Mouse (Mus musculus) liver, embryonic 16.5 days (tissue): ENCODE measurements around the gene Alg9. TPM values are rescaled to one million over a fixed set of nuclear protein-coding genes. Genes with fewer than 3 reads are reported as not detected.
A peak's percentile ranks its signal among the peaks of the same experiment; 100 is the strongest.

ENCODE experiments used
- ATAC-seq: fragments of 200-750 bp; cut with Nextera tagmentation; 2 replicates; pipeline ENCODE4 v1.8.0; 2017; ENCODE audit warnings: low read depth, mild to moderate bottlenecking, moderate number of reproducible peaks, moderate library complexity
- H3K27ac ChIP-seq: fragments of 300-500 bp; sonication (generic); 2 replicates; pipeline ENCODE4 v1.5.1; 2014; ENCODE audit warnings: mild to moderate bottlenecking, low read length
- H3K27me3 ChIP-seq: fragments of 300-500 bp; sonication (generic); 2 replicates; pipeline ENCODE4 v1.6.1; 2014; ENCODE audit warnings: low read depth, low read length, mixed read lengths; ENCODE audit not compliant: control insufficient read depth, insufficient read depth
- H3K36me3 ChIP-seq: fragments of 300-500 bp; sonication (generic); 2 replicates; pipeline ENCODE4 v1.6.1; 2014; ENCODE audit warnings: mild to moderate bottlenecking; ENCODE audit not compliant: control insufficient read depth, insufficient read depth
- H3K4me1 ChIP-seq: fragments of 300-500 bp; sonication (generic); 2 replicates; pipeline ENCODE4 v1.6.1; 2014; ENCODE audit warnings: low read depth, low read length, mixed read lengths; ENCODE audit not compliant: control insufficient read depth
- H3K4me2 ChIP-seq: fragments of 300-500 bp; sonication (generic); 2 replicates; pipeline ENCODE4 v1.6.1; 2014; ENCODE audit warnings: low read depth, low read length, mixed read lengths
- H3K4me3 ChIP-seq: fragments of 300-500 bp; sonication (generic); 2 replicates; pipeline ENCODE4 v1.5.1; 2014; ENCODE audit warnings: low read depth, mild to moderate bottlenecking, low read length
- H3K9ac ChIP-seq: fragments of 300-500 bp; sonication (generic); 2 replicates; pipeline ENCODE4 v1.6.1; 2014; ENCODE audit warnings: low read depth, low read length
- H3K9me3 ChIP-seq: fragments of 300-500 bp; sonication (generic); replicated peaks from 2 replicates; pipeline ENCODE4 v1.6.1; 2016; ENCODE audit warnings: low read length; ENCODE audit not compliant: control insufficient read depth
- WGBS: fragments of 180-500 bp; shearing (Covaris S2); extraction: QIAGEN DNeasy Blood & Tissue Kit; methylation state at CpG from one replicate; pipeline ENCODE4 v1.1.7; 2014; ENCODE audit not compliant: insufficient replicate concordance; 5-methylcytosine and 5-hydroxymethylcytosine counted together
- polyA plus RNA-seq: library from polyadenylated mRNA; unstranded; fragments of >200 nt; fragmentation: Nextera tagmentation; extraction: Ambion mirVana; gene quantifications from 2 replicates; pipeline ENCODE4 v1.2.1, GENCODE M21; 2015

Alg9 gene
- polyA plus RNA-seq, 1 experiment from 2014 or later: 13.2 TPM

GRCm38 (mm10) chr9:50836097-50836496, 61.3 kb downstream of the Alg9 start:
- peak overlapping the region; percentile 30; the same call in 1 of the 2 replicates for H3K27ac ChIP-seq
- H3K4me1 ChIP-seq: peaks cover 26% of the 10 kb centered on the region
- ATAC-seq: no peak

GRCm38 (mm10) chr9:50841079-50841789, 66.4 kb downstream of the Alg9 start:
- H3K4me2 ChIP-seq: 0 out of 2 replicates have a peak overlapping the region, but pooled peaks have one; percentile 30
- H3K9ac ChIP-seq: no peak overlapping the region
- no peaks in the 10 kb centered on the region for H3K36me3 ChIP-seq
- H3K27me3 ChIP-seq: no peaks in the 10 kb centered on the region
- 0 out of 2 replicates have a peak, but pooled peaks have one; percentile 32 for ATAC-seq
- H3K4me1 ChIP-seq: peaks cover 6% of the 10 kb centered on the region; the same call in 1 of the 2 replicates
- 33% methylated on average over 13 of the region's 13 CpGs for WGBS
- peak overlapping the region; percentile 9; the same call in 1 of the 2 replicates for H3K4me3 ChIP-seq
- peak overlapping the region; percentile 33; the same call in 1 of the 2 replicates for H3K27ac ChIP-seq
- H3K9me3 ChIP-seq: no peaks in the 10 kb centered on the region

More at GRCm38 (mm10) chr9:50836097-50836496, 61.3 kb downstream of the Alg9 start:
- H3K4me3 ChIP-seq: no peak overlapping the region
- H3K36me3 ChIP-seq: no peaks in the 10 kb centered on the region
- H3K9me3 ChIP-seq: no peaks in the 10 kb centered on the region
- WGBS: 76% methylated on average over 4 of the region's 4 CpGs
- H3K27me3 ChIP-seq: no peaks in the 10 kb centered on the region
- no peak overlapping the region for H3K9ac ChIP-seq
- no peak overlapping the region for H3K4me2 ChIP-seq

DNA sequence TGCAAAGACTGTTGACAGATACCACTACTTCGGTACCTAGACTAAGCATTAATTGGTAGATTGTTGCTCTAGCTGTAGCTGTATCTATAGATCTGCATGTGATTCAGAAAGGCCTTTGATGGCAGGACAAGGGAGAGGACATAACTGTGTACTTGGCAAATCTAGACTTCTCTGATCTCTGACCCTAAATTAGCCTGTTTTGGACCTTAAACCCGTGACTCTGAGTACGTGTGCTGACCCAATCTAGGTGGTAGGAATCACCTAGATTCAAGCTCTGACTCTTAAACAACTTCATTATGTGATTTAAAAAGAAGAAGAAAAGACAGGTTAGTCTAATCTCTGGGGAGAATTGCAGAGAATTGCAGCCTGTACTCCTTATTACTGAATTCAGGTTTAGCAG, 70.3 kb downstream of the Alg9 start, which contains the start of gene Ppp2r1b:
TSS of gene Ppp2r1b (plus strand) at position 221 of the 400 bp plus-strand sequence.
- ATAC-seq: no peak
- H3K9me3 ChIP-seq: no peaks in the 10 kb centered on the region
- H3K27me3 ChIP-seq: no peaks in the 10 kb centered on the region
- H3K4me2 ChIP-seq: no peak within 1 kb of the TSS
- no peak within 1 kb of the TSS for H3K4me3 ChIP-seq
- H3K4me1 ChIP-seq: peaks cover 27% of the 10 kb centered on the region
- H3K36me3 ChIP-seq: no peaks in the 10 kb centered on the region
- no peak within 1 kb of the TSS for H3K27ac ChIP-seq
- no peak within 1 kb of the TSS for H3K9ac ChIP-seq
- 79% methylated on average over 3 of the region's 3 CpGs for WGBS

DNA sequence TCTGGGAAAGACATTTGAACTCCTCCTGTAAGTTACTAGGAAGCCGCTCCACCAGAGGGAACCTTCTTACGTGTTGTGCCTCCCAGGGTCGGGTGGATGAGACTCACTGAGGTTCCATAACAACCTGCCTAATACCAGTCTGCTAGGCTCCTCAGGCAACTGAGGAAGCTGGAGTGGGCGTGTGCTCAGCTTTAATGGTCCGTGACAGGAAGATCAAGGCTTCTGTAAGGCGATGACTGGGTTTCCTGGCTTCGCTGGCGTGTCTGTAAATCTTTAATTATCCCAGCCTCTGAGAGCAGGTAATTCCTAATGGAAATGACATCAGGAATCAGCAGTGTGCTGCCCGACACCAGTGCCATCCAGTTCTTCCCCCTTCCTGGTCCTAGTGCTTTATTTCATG, 70.7 kb downstream of the Alg9 start:
- Histone ChIP-seq H3K9ac (no peak overlapping the region), H3K4me1 (peaks cover 31% of the 10 kb centered on the region), H3K9me3 (no peaks in the 10 kb centered on the region), H3K4me3 (no peak overlapping the region), H3K27ac (no peak overlapping the region), H3K36me3 (no peaks in the 10 kb centered on the region), H3K4me2 (no peak overlapping the region), H3K27me3 (no peaks in the 10 kb centered on the region)
- 64% methylated on average over 9 of the region's 9 CpGs for WGBS
- ATAC-seq: no peak

DNA sequence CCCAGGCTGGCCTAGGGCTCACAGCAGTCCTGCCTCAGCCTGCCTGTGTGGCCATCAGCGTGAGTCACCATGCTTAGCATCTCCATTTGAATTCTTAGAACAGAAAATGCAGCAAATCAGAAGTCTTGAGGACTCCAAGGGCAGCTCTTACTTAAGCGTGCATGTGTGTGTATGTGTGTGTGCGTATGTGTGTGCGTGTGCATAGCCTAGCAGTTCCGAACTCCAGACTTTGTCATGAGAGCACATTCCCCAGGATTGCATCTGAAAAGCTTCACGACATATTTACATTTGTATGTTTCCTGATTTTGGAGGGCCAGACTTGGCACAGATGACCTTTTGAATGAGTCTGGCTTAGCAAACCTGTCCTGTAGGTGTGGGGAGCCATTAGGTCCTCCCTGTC, 72.3 kb downstream of the Alg9 start:
- peaks cover 33% of the 10 kb centered on the region for H3K4me1 ChIP-seq

GRCm38 (mm10) chr9:50847606-50848368, 73.0 kb downstream of the Alg9 start:
- H3K9ac ChIP-seq: no peak overlapping the region

More for the DNA sequence above, 72.3 kb downstream of the Alg9 start:
- ATAC-seq: no peak
- no peaks in the 10 kb centered on the region for H3K9me3 ChIP-seq
- H3K9ac ChIP-seq: no peak overlapping the region
- 0 out of 2 replicates have a peak overlapping the region, but pooled peaks have one; percentile 1 for H3K27ac ChIP-seq
- H3K4me3 ChIP-seq: no peak overlapping the region
- 88% methylated on average over 6 of the region's 6 CpGs for WGBS
- no peaks in the 10 kb centered on the region for H3K27me3 ChIP-seq
- no peak overlapping the region for H3K4me2 ChIP-seq
- H3K36me3 ChIP-seq: no peaks in the 10 kb centered on the region

GRCm38 (mm10) chr9:50848821-50849220, 74.0 kb downstream of the Alg9 start:
- H3K4me3 ChIP-seq: no peak overlapping the region
- H3K27me3 ChIP-seq: no peaks in the 10 kb centered on the region
- H3K4me1 ChIP-seq: peaks cover 49% of the 10 kb centered on the region
- H3K36me3 ChIP-seq: no peaks in the 10 kb centered on the region
- H3K27ac ChIP-seq: peak overlapping the region; percentile 43
- no peaks in the 10 kb centered on the region for H3K9me3 ChIP-seq
- H3K9ac ChIP-seq: 0 out of 2 replicates have a peak overlapping the region, but pooled peaks have one; percentile 9
- no peak for ATAC-seq
- H3K4me2 ChIP-seq: no peak overlapping the region
- 69% methylated on average over 5 of the region's 5 CpGs for WGBS

More at GRCm38 (mm10) chr9:50847606-50848368, 73.0 kb downstream of the Alg9 start:
- Histone ChIP-seq H3K27me3 (no peaks in the 10 kb centered on the region), H3K4me2 (no peak overlapping the region), H3K4me1 (peaks cover 39% of the 10 kb centered on the region), H3K4me3 (no peak overlapping the region), H3K9me3 (no peaks in the 10 kb centered on the region), H3K27ac (peak overlapping the region; percentile 51), H3K36me3 (no peaks in the 10 kb centered on the region)
- 63% methylated on average over 12 of the region's 12 CpGs for WGBS
- ATAC-seq: no peak

- Histone ChIP-seq H3K4me1 (peaks cover 53% of the 10 kb centered on the region), H3K4me2 (no peak overlapping the region), H3K27me3 (no peaks in the 10 kb centered on the region), H3K27ac (peak overlapping the region; percentile 43; the same call in 1 of the 2 replicates), H3K9me3 (no peaks in the 10 kb centered on the region), H3K4me3 (no peak overlapping the region), H3K9ac (0 out of 2 replicates have a peak overlapping the region, but pooled peaks have one; percentile 9), H3K36me3 (no peaks in the 10 kb centered on the region)
- WGBS: 24% methylated on average over 8 of the region's 8 CpGs
- ATAC-seq: peak; percentile 62
Measured at GRCm38 (mm10) chr9:50849249-50849648, 74.4 kb downstream of the Alg9 start.
